ENCODE assay signal across 15 mouse cellular contexts in the genomic region with DNA sequence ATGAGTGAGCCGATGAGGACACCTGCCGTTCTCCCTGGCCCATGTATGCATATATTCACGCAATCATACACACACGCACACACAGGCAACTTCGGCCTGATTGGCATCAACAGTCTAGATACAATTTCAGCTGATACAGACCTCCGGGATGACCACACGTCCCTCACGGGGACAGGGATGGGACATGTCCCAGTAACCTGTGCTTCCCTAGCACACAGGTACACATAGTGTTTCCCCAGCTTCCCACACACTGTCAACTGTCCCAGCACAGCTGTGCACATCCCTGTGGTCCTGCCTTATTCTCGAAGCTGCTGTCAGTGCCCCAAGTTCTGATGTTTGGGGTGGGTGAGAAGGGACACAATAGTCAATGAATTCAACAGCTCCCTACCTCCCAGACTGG. TPM values are rescaled to one million over a fixed set of nuclear protein-coding genes. Genes with fewer than 3 reads are reported as not detected.
DNase-seq lines count a peak whose midpoint lies in the region; ATAC-seq lines count a peak whose summit lies in the region.
"Had no signal": no experiment of that assay in that cellular context is flagged by ENCODE, and none has a peak within 500 bp of the region (broad histone marks: within the 10 kb centered on the region; RNA-seq: fewer than 3 reads in every experiment).

No protein-coding gene starts in this region.

- H3K4me3 ChIP-seq in limb, embryonic 12.5 days (replicated peaks) = no peak overlapping the region
- no peak overlapping the region for H3K4me3 ChIP-seq in limb, embryonic 10.5 days
- no peak overlapping the region for H3K4me3 ChIP-seq in forebrain, embryonic 16.5 days (replicated peaks; ENCODE audit: low read length)
- H3K4me3 ChIP-seq in limb, embryonic 15.5 days = peak overlapping the region; percentile 68
- H3K4me3 ChIP-seq in neural tube, embryonic 15.5 days (replicated peaks) = 0 out of 2 replicates have a peak overlapping the region, but pooled peaks have one; percentile 56
- H3K4me3 ChIP-seq: heart, embryonic 15.5 days had no signal

- no peak for DNase-seq in limb, embryonic 10.5 days (ENCODE audit: low spot score)
- no peak for DNase-seq in cerebellum, postnatal 36 days
- no peak for DNase-seq in lung, postnatal 14 days
- no peak for DNase-seq in left cerebral cortex, postnatal 4 days
- DNase-seq: adrenal gland, postnatal 10 days; cerebellum, adult 9-11 months; lung, adult 2 months; right cerebral cortex, adult 18-20 months; thymus, postnatal 4 days had no signal

- peaks cover 51% of the 10 kb centered on the region for H3K36me3 ChIP-seq in limb, embryonic 12.5 days
- peaks cover 50% of the 10 kb centered on the region for H3K36me3 ChIP-seq in limb, embryonic 10.5 days
- H3K36me3 ChIP-seq in forebrain, embryonic 16.5 days (ENCODE audit: control insufficient read depth, insufficient read depth) = peaks cover 26% of the 10 kb centered on the region
- peaks cover 49% of the 10 kb centered on the region for H3K36me3 ChIP-seq in limb, embryonic 15.5 days
- H3K36me3 ChIP-seq in neural tube, embryonic 15.5 days = peaks cover 41% of the 10 kb centered on the region

- H3K9ac ChIP-seq in limb, embryonic 12.5 days (replicated peaks) = no peak overlapping the region
- no peak overlapping the region for H3K9ac ChIP-seq in forebrain, embryonic 16.5 days (replicated peaks; ENCODE audit: low read depth, low read length)
- H3K9ac ChIP-seq in limb, embryonic 15.5 days = no peak overlapping the region
- no peak overlapping the region for H3K9ac ChIP-seq in neural tube, embryonic 15.5 days (replicated peaks)
- H3K9ac ChIP-seq: heart, embryonic 15.5 days had no signal

- intact Hi-C loops in left cerebral cortex, postnatal 4 days (cut with DNase I) = no loop called here

- peaks cover 39% of the 10 kb centered on the region for H3K27me3 ChIP-seq in limb, embryonic 12.5 days
- H3K27me3 ChIP-seq in limb, embryonic 10.5 days (ENCODE audit: low read depth, poor library complexity, severe bottlenecking) = peaks cover 44% of the 10 kb centered on the region
- H3K27me3 ChIP-seq in forebrain, embryonic 16.5 days (replicated peaks; ENCODE audit: control insufficient read depth, insufficient read depth, low read length) = 0 out of 2 replicates have a peak, but pooled peaks cover 2% of the 10 kb centered on the region
- H3K27me3 ChIP-seq in limb, embryonic 15.5 days = peaks cover 24% of the 10 kb centered on the region
- peaks cover 11% of the 10 kb centered on the region; the same call in 1 of the 2 replicates for H3K27me3 ChIP-seq in neural tube, embryonic 15.5 days (replicated peaks)

- peaks cover 29% of the 10 kb centered on the region for H3K4me1 ChIP-seq in limb, embryonic 12.5 days (replicated peaks)
- peaks cover 20% of the 10 kb centered on the region for H3K4me1 ChIP-seq in limb, embryonic 10.5 days
- H3K4me1 ChIP-seq in forebrain, embryonic 16.5 days (replicated peaks; ENCODE audit: control insufficient read depth, insufficient read depth, low read length) = peaks cover 28% of the 10 kb centered on the region
- H3K4me1 ChIP-seq in limb, embryonic 15.5 days = peaks cover 33% of the 10 kb centered on the region
- peaks cover 32% of the 10 kb centered on the region for H3K4me1 ChIP-seq in neural tube, embryonic 15.5 days

- peak overlapping the region; percentile 95 for H3K4me2 ChIP-seq in limb, embryonic 12.5 days
- H3K4me2 ChIP-seq in forebrain, embryonic 16.5 days (ENCODE audit: low read length) = peak overlapping the region; percentile 61
- H3K4me2 ChIP-seq in limb, embryonic 15.5 days = peak overlapping the region; percentile 99
- peak overlapping the region; percentile 92 for H3K4me2 ChIP-seq in neural tube, embryonic 15.5 days
- H3K4me2 ChIP-seq: heart, embryonic 15.5 days had no signal

- no peak overlapping the region for H3K27ac ChIP-seq in limb, embryonic 12.5 days
- no peak overlapping the region for H3K27ac ChIP-seq in limb, embryonic 10.5 days
- H3K27ac ChIP-seq in forebrain, embryonic 16.5 days (ENCODE audit: low read length) = no peak overlapping the region
- no peak overlapping the region for H3K27ac ChIP-seq in limb, embryonic 15.5 days
- H3K27ac ChIP-seq in neural tube, embryonic 15.5 days (replicated peaks) = no peak overlapping the region
- H3K27ac ChIP-seq: heart, embryonic 15.5 days; kidney, postnatal 0 days had no signal

- 77% methylated on average over 9 of the region's 9 CpGs for WGBS in limb, embryonic 12.5 days
- 80% methylated on average over 9 of the region's 9 CpGs for WGBS in limb, embryonic 10.5 days
- 57% methylated on average over 9 of the region's 9 CpGs for WGBS in forebrain, embryonic 16.5 days
- 69% methylated on average over 9 of the region's 9 CpGs for WGBS in limb, embryonic 15.5 days
- 77% methylated on average over 9 of the region's 9 CpGs for WGBS in neural tube, embryonic 15.5 days

- ATAC-seq in limb, embryonic 12.5 days (ENCODE audit: insufficient number of reproducible peaks, insufficient read depth, low FRiP score, low TSS enrichment, low read depth) = no peak
- no peak for ATAC-seq in forebrain, embryonic 16.5 days
- no peak for ATAC-seq in limb, embryonic 15.5 days (ENCODE audit: insufficient number of reproducible peaks, low FRiP score, low TSS enrichment, low read depth)
- no peak for ATAC-seq in neural tube, embryonic 15.5 days (ENCODE audit: low FRiP score)

- no peaks in the 10 kb centered on the region for H3K9me3 ChIP-seq in limb, embryonic 12.5 days
- no peaks in the 10 kb centered on the region for H3K9me3 ChIP-seq in limb, embryonic 10.5 days (replicated peaks)
- no peaks in the 10 kb centered on the region for H3K9me3 ChIP-seq in forebrain, embryonic 16.5 days (ENCODE audit: control insufficient read depth, low read length)
- H3K9me3 ChIP-seq in limb, embryonic 15.5 days = no peaks in the 10 kb centered on the region
- H3K9me3 ChIP-seq in neural tube, embryonic 15.5 days (replicated peaks) = no peaks in the 10 kb centered on the region
- H3K9me3 ChIP-seq: heart, embryonic 15.5 days had no signal

RNA-seq across cellular contexts. Expression of a gene that starts 3.7 kb away (rescaled TPM):
- polyA plus RNA-seq in limb, embryonic 12.5 days (2016; fragmentation: Nextera tagmentation; extraction: Ambion mirVana) = 9.2 and 10.3 TPM in 2 replicates
- polyA plus RNA-seq in limb, embryonic 10.5 days (2016; fragmentation: Nextera tagmentation; extraction: Ambion mirVana) = 0.25 and 1.7 TPM in 2 replicates
- polyA plus RNA-seq in forebrain, embryonic 16.5 days (2015; fragmentation: Nextera tagmentation; extraction: Ambion mirVana) = 11.9 and 12.4 TPM in 2 replicates
- 18.6 and 23.3 TPM in 2 replicates for polyA plus RNA-seq in limb, embryonic 15.5 days (2015; fragmentation: Nextera tagmentation; extraction: Ambion mirVana)
- polyA plus RNA-seq in neural tube, embryonic 15.5 days (2015; fragmentation: Nextera tagmentation; extraction: Ambion mirVana) = 11.0 and 14.8 TPM in 2 replicates
- 10 to 100 TPM; 15.3 to 17.9 TPM for total RNA-seq in left cerebral cortex, postnatal 4 days (2021)

Comparison
In these comparisons a context has a peak if more than half of its experiments do, and no peak if none do; other contexts are left out.
1. H3K4me3 ChIP-seq: peak in limb, embryonic 15.5 days (single experiment) and neural tube, embryonic 15.5 days (single experiment); none in limb, embryonic 12.5 days (single experiment), limb, embryonic 10.5 days (single experiment) and forebrain, embryonic 16.5 days (single experiment).
2. Peak in every context shown above with its lines, with median percentiles within 50 percentile points of each other: H3K4me2 ChIP-seq.